Mouse (Mus musculus) G1E-ER4 (cell line): Measurements from ENCODE around the gene Gm2007. TPM values are rescaled to one million over a fixed set of nuclear protein-coding genes. Genes with fewer than 3 reads are reported as not detected.
"Not testable (repeated sequence)": the region's sequence is repeated elsewhere in the genome, so short reads cannot be mapped to it uniquely, and the experiment has no call there.

ENCODE experiments used
- GATA1 ChIP-seq: IDR thresholded peaks from one replicate; pipeline ENCODE4 v1.8.0; 2012; ENCODE audit warnings: low read length, inconsistent platforms
- polyA plus RNA-seq: library from polyadenylated mRNA; stranded (reverse); fragments of >175 nt; gene quantifications from 2 replicates; pipeline ENCODE4 v1.2.3, GENCODE M21; 2012

Gene Gm2007
- not detected in 2 replicates for polyA plus RNA-seq

GRCm38 (mm10) chr2:175741237-175741636 is at the start of gene Gm2007:
TSS of gene Gm2007 (plus strand) at chr2:175741537.
- not testable (repeated sequence) for TF ChIP-seq GATA1

- not testable (repeated sequence) for TF ChIP-seq GATA1
These were observed 37.8 kb upstream of the Gm2007 start, which contains the start of gene Zfp969 for GRCm38 (mm10) chr2:175703546-175703945. TSS of gene Zfp969 (minus strand) at chr2:175703646.

GRCm38 (mm10) chr2:175800993-175801392 is 59.7 kb downstream of the Gm2007 start, which contains the start of gene Gm14288:
TSS of gene Gm14288 (minus strand) at chr2:175801093.
- not testable (repeated sequence) for TF ChIP-seq GATA1

Other genes starting within 250 kb of the Gm2007 start
- gene Gm11007, start 97.6 kb upstream of the Gm2007 start, polyA plus RNA-seq, result not detected in 2 replicates
- 0.28 and 0.29 TPM in 2 replicates for gene Zfp969, start 37.9 kb upstream of the Gm2007 start, polyA plus RNA-seq
- not detected in 2 replicates for gene Gm14288, start 59.6 kb downstream of the Gm2007 start, polyA plus RNA-seq
- 0.12 TPM in 1 of 2 replicates, not detected in the other for gene Gm6710, start 127.7 kb downstream of the Gm2007 start, polyA plus RNA-seq
- 0.31 TPM in 1 of 2 replicates, not detected in the other for gene Zfp966, start 189.6 kb downstream of the Gm2007 start, polyA plus RNA-seq
- 0.11 and 0.22 TPM in 2 replicates for gene Gm2026, start 223.8 kb downstream of the Gm2007 start, polyA plus RNA-seq